Mouse (Mus musculus) megakaryocyte, embryonic 14.5 days (primary cell): ENCODE results near the gene Lrrk2.

Source experiments
- FLI1 ChIP-seq: IDR thresholded peaks from 2 replicates; pipeline ENCODE4 v1.6.1; 2012; ENCODE audit warnings: low read length, inconsistent platforms, mixed read lengths
- GATA1 ChIP-seq: IDR thresholded peaks from 3 replicates; pipeline ENCODE4 v1.6.1; 2012; ENCODE audit warnings: mixed read lengths, low read length, inconsistent platforms, borderline replicate concordance

DNA sequence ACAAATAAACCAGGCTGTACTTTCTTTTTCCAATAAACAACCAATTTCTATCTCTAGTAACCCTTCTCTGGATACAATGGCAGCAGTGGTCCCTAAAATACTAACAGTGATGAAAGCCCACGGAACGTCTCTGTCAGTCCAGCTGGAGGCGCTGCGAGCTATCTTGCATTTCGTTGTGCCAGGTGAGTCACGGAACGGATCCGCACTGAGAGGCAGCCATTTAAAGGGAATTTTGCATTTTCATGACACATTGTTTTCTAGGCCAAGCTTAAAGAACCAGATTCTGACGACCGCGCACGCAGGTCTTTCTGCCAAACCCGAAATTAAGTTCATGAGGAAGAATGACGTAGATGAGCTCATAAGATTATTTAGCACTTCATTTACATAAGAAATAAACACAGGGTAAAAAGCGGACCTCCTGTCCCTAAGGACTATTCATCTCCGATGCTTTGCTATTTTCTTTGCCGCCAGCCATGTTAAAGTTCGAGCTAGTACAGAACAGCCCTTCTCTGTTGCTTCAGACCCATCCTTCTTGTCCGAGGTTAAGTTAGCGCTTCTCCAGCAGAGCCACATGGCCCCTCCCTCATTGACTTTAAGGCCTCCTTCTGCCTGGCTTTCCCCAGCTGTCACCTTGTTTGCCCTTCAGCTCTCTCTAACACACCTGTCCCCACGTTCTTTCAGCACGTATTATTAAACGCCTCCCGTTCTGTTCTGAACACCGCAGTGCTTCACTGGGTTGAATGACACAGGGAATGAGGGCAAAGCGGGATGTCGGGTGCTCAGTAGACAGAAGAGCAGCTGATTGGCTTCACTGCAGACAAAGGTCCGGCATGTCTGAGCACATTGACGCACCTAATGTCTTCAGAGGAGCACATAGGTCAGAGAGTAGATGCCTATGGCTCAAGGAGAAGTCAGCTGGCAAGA, 36.5 kb downstream of the Lrrk2 start:
- TF ChIP-seq GATA1 = no peak
- TF ChIP-seq FLI1 = no peak
